Mouse (Mus musculus) embryonic fibroblast, embryonic 13.5 days (primary cell): ENCODE measurements around the gene Zc3hav1. TPM values are rescaled to one million over a fixed set of nuclear protein-coding genes. Genes with fewer than 3 reads are reported as not detected.
"Not testable (repeated sequence)": the region's sequence is repeated elsewhere in the genome, so short reads cannot be mapped to it uniquely, and the experiment has no call there.

Experiments used
- H3K27ac ChIP-seq: 2 replicates; pipeline ENCODE4 v1.5.1; 2012; ENCODE audit warnings: low read length, control low read depth, inconsistent platforms; ENCODE audit not compliant: insufficient read depth
- H3K4me1 ChIP-seq: 2 replicates; pipeline ENCODE4 v1.6.1; 2011; ENCODE audit warnings: low read length; ENCODE audit not compliant: control insufficient read depth, insufficient read depth
- H3K4me3 ChIP-seq: 2 replicates; pipeline ENCODE4 v1.5.1; 2011; ENCODE audit warnings: mild to moderate bottlenecking, control low read depth, low read length; ENCODE audit not compliant: insufficient read depth
- CTCF ChIP-seq: IDR thresholded peaks from 2 replicates; pipeline ENCODE4 v1.5.1; 2011; ENCODE audit warnings: mild to moderate bottlenecking, control low read depth, low read length, moderate library complexity, borderline replicate concordance; ENCODE audit not compliant: insufficient read depth
- POLR2A ChIP-seq: IDR thresholded peaks from 2 replicates; pipeline ENCODE4 v1.6.1; 2011; ENCODE audit warnings: low read depth, mild to moderate bottlenecking, control low read depth, low read length, moderate library complexity
- polyA plus RNA-seq: library from polyadenylated mRNA; stranded (reverse); fragments of >200 nt; gene quantifications from 2 replicates; pipeline ENCODE4 v1.2.4, GENCODE M21; 2011; ENCODE audit warnings: low read depth; ENCODE audit not compliant: missing spikeins, insufficient read length

Gene Zc3hav1
- polyA plus RNA-seq, 1 experiment = 51.3 TPM

DNA sequence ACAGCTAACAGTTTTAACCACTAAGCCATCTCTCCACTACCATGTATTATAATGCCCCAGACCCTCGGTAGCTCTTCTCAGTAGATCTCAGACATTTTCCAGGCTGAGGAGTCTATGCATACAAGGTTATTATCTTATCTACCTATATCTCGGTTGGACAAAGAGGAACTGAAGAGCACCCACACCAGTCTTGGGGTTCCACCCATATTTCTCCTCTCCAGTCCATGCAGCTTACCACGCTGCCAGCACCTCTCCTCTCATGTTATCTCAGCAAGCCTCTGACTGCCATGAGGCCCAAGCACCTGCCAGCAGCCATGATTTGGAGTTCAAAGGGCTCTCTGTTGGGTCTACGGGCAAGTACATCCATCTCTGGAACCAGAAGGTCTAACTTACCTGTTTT is 6.7 kb upstream of the Zc3hav1 start:
- no peak for TF ChIP-seq CTCF
- no peak for TF ChIP-seq POLR2A

DNA sequence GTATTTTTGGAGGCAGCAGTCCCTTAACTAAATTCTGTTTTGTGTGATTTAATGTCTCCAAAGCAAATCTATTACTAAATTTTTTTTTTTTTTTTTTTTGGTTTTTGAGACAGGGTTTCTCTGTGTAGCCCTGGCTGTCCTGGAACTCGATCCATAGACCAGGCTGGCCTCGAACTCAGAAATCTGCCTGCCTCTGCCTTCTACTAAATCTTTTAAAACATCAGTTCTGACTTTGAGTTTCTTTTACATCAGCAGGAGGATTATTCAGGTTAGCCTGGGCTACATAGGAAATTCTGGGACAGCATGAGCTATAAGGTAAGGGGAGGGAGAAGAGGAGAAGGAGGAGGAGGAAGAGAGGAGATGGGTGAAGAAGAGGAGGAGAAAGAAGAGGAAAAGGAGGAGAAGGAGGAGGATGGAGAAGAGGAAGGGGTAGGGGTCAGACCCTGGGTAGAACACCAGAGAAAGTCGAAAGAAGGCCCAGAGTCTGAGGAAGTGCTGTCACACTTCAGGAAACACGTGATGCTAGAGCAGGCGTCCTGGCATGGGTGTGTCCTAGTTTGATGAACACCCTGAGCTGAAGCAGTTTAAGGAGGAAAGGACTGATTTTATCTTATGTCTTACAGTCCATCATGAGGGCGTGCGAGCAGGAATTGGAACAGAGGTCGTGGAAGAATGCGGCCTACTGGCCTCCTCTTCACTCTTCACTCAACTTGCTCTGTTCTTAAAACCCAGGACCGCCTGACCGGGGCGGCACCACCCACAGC is 5.5 kb upstream of the Zc3hav1 start:
- Histone ChIP-seq H3K27ac (no peak overlapping the region), H3K4me1 (peaks cover 7% of the 10 kb centered on the region), H3K4me3 (no peak overlapping the region)
- TF ChIP-seq POLR2A (no peak), CTCF (no peak)

More for the DNA sequence above, 6.7 kb upstream of the Zc3hav1 start:
- H3K4me1 ChIP-seq = peaks cover under 1% of the 10 kb centered on the region; the same call in 1 of the 2 replicates
- no peak overlapping the region for H3K27ac ChIP-seq
- no peak overlapping the region for H3K4me3 ChIP-seq

DNA sequence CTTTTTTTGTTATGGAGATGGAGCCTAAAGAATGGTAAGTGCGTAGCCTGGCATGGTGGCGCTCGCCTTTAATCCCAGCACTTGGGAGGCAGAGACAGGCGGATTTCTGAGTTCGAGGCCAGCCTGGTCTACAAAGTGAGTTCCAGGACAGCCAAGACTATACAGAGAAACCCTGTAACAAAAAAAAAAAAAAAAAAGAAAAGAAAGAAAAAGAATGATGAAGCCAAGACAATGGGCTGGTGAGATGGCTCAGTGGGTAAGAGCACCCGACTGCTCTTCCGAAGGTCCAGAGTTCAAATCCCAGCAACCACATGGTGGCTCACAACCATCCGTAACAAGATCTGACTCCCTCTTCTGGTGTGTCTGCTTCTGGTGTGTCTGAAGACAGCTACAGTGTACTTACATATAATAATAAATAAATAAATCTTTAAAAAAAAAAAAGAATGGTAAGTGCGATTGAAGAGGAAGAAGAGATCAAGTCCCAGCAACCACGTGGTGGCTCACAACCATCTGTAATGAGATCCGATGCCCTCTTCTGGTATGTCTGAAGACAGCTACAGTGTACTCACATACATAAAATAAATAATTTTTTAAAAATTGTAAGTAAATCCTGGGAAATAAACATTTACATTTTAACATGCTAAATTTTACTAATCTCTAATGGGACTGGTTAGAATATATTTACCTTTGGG is 4.8 kb upstream of the Zc3hav1 start:
- not testable (repeated sequence) for H3K4me3 ChIP-seq, H3K27ac ChIP-seq, H3K4me1 ChIP-seq

DNA sequence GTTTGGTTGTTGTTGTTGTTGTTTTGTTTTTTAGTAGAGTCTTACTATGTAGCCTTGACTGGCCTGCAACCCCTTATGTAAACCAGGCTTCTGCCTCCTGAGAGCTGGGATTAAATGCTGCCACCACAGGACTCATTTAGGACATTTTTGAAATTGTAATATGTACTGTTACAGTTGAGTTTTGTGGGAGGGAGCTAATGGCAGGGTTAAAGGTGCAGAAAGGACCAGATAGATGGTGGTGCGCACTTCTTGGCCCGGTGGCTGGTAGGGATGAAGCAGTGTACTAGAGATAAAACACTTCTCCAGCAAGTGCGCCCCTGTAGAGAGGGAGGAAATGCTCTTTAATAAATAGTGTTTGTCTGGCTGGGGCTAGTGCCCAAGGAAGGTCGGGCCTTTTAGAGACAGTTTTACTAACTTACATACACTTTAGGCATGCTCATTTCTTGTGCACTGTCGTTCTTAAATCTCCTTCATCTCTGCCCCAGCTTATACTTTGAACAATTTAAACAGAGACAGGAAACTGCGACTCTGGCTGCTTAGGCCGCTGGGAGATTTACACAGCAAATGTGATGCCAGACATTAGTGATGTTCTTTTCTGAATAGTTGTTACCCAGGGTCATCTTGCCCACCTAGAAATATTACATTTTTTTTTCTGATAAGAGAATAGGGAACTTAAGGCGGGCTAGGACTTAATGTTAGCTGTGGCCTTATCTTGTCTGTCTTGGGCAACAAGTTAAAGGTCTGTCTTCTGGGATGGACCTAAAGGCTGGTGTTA is 4.0 kb upstream of the Zc3hav1 start:
- Histone ChIP-seq H3K4me1 (peaks cover 7% of the 10 kb centered on the region), H3K27ac (no peak overlapping the region), H3K4me3 (no peak overlapping the region)
- no peak for TF ChIP-seq POLR2A
- TF ChIP-seq CTCF = no peak

DNA sequence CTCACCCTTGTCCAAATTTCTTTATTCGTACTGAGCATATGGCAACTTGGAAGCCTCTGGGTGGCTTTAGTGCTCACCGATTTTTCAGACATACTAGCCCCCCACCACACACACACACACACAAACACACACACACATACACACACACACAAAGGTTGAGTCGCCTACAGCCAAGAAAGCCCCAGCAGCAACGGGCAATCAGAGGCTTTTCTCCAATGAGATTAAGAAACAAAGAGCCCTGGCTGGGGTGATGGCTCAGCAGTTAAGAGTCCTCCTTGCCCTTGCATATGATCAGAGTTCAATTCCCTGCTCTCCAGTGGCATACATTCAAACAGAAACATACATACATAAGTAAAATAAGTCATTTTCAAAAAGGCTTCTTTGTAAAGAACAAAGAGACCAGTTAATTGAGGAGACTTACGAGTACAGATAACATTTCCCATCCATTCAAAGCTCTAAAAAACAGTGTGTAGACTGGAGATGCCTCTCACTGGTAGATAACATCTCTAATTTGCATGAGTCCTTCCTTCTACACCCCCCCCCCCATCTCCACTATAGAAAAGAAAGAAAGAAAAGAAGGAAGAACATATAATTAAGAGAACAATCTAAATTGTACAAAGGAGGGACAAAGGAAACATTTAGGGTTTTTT is 3.3 kb upstream of the Zc3hav1 start:
- Histone ChIP-seq H3K4me3 (no peak overlapping the region), H3K4me1 (peaks cover 7% of the 10 kb centered on the region), H3K27ac (no peak overlapping the region)
- TF ChIP-seq POLR2A (no peak), CTCF (no peak)

DNA sequence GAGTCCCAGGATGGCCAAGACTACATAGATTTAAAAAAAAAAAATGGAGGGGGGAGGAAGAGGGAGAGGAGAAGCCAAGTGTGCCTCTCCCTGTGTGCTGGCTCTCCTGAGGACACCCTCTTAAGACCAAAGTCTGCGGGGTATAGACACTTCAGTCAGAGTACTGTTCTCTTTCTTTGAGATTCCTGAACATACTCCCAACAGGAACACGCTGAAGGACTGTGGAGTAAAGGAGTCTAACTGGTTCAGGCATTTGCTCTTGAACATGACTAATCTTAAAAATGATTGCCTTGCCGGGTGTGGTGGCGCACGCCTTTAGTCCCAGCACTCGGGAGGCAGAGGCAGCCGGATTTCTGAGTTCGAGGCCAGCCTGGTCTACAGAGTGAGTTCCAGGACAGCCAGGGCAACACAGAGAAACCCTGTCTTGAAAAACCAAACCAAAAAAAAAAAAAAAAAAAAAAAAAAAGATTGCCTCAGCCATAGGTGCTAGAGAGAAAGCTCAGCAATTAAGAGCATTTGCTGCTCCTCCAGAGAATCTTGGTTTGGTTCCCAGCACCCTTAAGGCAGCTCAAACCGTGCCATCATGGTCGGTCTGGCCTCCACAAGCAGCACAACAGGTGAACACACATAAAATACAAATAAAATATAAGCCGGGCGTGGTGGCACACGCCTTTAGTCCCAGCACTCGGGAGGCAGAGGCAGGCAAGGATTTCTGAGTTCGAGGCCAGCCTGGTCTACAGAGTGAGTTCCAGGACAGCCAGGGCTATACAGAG is 2.4 kb upstream of the Zc3hav1 start:
- H3K27ac ChIP-seq, H3K4me1 ChIP-seq, H3K4me3 ChIP-seq: not testable (repeated sequence)

DNA sequence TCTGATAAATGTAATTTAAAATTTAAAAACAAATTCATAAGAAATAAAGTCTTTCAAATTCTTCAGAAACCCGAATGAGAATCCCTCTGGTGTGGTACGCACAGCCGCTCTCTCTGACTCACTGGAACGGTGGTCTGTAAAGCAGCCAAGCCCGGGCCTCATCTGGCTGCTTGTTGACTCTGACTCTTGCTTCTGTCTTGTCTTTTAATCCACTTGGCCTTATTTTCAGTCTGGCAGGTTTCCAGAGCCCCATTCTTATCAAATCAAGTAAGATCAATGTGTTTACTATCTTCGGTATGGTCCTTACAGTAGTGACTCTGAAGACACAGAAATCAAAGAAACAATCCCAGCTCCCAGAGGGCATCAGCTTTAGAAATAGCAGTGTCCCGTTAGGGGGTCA is 1.5 kb upstream of the Zc3hav1 start:
- TF ChIP-seq CTCF (no peak), POLR2A (no peak)
- Histone ChIP-seq H3K4me3 (no peak overlapping the region), H3K4me1 (peaks cover 10% of the 10 kb centered on the region), H3K27ac (no peak overlapping the region)

DNA sequence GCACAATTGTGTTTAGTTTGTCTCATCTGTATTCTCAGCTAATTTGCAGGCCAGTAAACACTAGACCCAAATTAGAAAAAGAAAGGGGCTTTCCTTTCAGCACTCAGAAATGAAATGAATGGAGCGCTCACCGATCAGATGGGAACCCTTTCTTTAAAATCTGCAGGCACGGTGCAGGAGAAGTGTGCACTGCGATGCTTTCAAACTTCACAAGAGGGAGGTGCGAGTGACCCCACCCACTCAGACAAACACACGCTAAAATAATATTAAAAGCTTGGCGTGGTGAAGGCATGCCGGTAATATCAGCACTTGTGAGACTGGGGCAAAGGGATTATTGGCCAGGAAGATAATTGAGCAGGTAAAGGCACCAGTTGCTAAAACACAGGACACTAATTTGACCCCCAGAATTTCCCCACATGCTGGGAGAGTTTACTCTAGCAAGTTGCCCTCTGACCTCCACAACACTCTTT is 986 bp upstream of the Zc3hav1 start:
- H3K4me3 ChIP-seq = peak overlapping the region; percentile 25; the same call in 1 of the 2 replicates
- peaks cover 10% of the 10 kb centered on the region for H3K4me1 ChIP-seq
- TF ChIP-seq POLR2A (no peak), CTCF (no peak)
- H3K27ac ChIP-seq = no peak overlapping the region; the same call in 1 of the 2 replicates
